In genomic region chr4:155402489-155402888, GRCm38 (mm10) we compare ENCODE assay signal across 18 mouse cellular contexts. TPM values are rescaled to one million over a fixed set of nuclear protein-coding genes. Genes with fewer than 3 reads are reported as not detected.
"Had no signal": no experiment of that assay in that cellular context is flagged by ENCODE, and none has a peak within 500 bp of the region (broad histone marks: within the 10 kb centered on the region; RNA-seq: fewer than 3 reads in every experiment).

No protein-coding gene starts in this region.

- H3K36me3 ChIP-seq: neural tube, embryonic 12.5 days; neural tube, embryonic 13.5 days; neural tube, embryonic 15.5 days; stomach, embryonic 15.5 days had no signal

- H3K9me3 ChIP-seq: neural tube, embryonic 12.5 days; neural tube, embryonic 13.5 days; neural tube, embryonic 15.5 days; stomach, embryonic 15.5 days had no signal

- DNase-seq: right cerebral cortex, adult 18-20 months; right cerebral cortex, postnatal 14 days; right cerebral cortex, postnatal 25 days; right cerebral cortex, postnatal 4 days; spleen, adult 18-20 months; thymus, adult 18-20 months; thymus, adult 2 months; thymus, postnatal 14 days; thymus, postnatal 25 days; thymus, postnatal 36 days; thymus, postnatal 4 days had no signal

- H3K4me2 ChIP-seq: neural tube, embryonic 12.5 days; neural tube, embryonic 13.5 days; neural tube, embryonic 15.5 days; stomach, embryonic 15.5 days had no signal

- H3K27ac ChIP-seq: neural tube, embryonic 12.5 days; neural tube, embryonic 13.5 days; neural tube, embryonic 15.5 days; stomach, embryonic 15.5 days; stomach, postnatal 0 days had no signal

- H3K9ac ChIP-seq: neural tube, embryonic 12.5 days; neural tube, embryonic 13.5 days; neural tube, embryonic 15.5 days; stomach, embryonic 15.5 days had no signal

- H3K4me3 ChIP-seq: neural tube, embryonic 12.5 days; neural tube, embryonic 13.5 days; neural tube, embryonic 15.5 days; stomach, embryonic 15.5 days had no signal

RNA-seq across cellular contexts. Expression of gene Gabrd, which starts 4.6 kb away (rescaled TPM):
- total RNA-seq: neutrophil, adult 5-6 weeks had no signal
- polyA plus RNA-seq: stomach, embryonic 14.5 days; stomach, embryonic 15.5 days had no signal
